Mouse (Mus musculus) left cerebral cortex, postnatal 10 days (tissue): ENCODE measurements around the gene Stim1. TPM values are rescaled to one million over a fixed set of nuclear protein-coding genes. Genes with fewer than 3 reads are reported as not detected.

Experiments
- DNase-seq, 2 experiments: peaks; one replicate each; pipeline ENCODE4 v3.0.0; 2021 to 2022; ENCODE audit warnings: low spot score in 2 of 2, mixed read lengths in 1 of 2; ENCODE audit errors: extremely low spot score in 1 of 2
- intact Hi-C: fragments of 180-260 bp; cut with DNase I; formaldehyde crosslinking; loops from one replicate; pipeline ENCODE4 v1.15.1; 2025
- total RNA-seq, 2 experiments: library from RNA; stranded (reverse); gene quantifications; 2 replicates each; pipeline ENCODE4 v1.2.3; 2021

Stim1 gene
- total RNA-seq, 2 experiments from 2014 or later = 71.5 to 73.3 TPM

- DNase-seq = no peak
- intact Hi-C loops = no loop called here
These were observed 4.9 kb downstream of the Stim1 start for GRCm38 (mm10) chr7:102272422-102272948.

DNA sequence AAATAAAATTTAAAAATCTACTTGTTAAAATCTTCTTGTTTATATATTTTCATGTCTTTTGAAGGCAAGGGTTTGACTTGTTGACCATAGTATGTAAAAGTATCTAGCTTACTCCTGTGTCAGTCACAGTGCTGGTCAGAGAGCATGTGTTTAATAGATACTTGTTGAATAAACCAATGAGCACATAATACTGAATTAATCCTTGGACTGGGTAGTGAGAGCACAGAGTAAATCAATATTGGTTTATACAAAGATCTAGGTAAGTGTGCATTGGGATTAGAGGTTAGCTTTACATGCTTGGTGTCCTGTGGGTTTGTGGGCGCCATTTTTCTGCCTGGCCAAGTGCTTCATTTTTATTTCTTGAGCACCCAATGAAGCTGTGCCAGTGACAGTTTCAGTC lies 13.8 kb downstream of the Stim1 start:
- intact Hi-C loops = no loop called here
- DNase-seq = no peak

- peak in 1 of 2 experiments; percentile 4 for DNase-seq
- intact Hi-C loops = no loop called here
These were observed 14.7 kb downstream of the Stim1 start for GRCm38 (mm10) chr7:102282261-102282660.

- DNase-seq = no peak
- intact Hi-C loops = no loop called here
These were observed 21.9 kb downstream of the Stim1 start for GRCm38 (mm10) chr7:102289466-102289865.

GRCm38 (mm10) chr7:102292228-102292627 lies 24.6 kb downstream of the Stim1 start:
- intact Hi-C loops = no loop called here
- no peak for DNase-seq

DNA sequence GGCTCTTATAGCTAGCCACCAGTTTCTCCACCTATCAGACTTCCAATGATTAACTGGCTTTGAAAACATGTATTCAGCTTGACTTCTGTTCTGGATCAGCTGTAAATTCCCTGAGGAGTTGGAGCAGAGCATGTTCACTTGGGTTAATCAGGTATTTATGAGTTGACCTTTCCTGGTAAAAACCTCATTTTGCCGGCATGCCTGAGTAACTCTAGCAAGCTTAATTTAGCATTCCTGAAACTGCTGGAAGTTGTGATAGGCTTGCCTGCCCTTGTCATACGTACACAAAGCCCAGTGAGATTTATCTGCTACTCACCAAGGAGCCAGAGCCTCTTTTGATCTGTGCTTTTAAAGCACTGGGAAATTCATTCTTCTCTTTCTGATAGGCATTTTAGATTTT lies 25.6 kb downstream of the Stim1 start:
- intact Hi-C loops = no loop called here
- DNase-seq = no peak

DNA sequence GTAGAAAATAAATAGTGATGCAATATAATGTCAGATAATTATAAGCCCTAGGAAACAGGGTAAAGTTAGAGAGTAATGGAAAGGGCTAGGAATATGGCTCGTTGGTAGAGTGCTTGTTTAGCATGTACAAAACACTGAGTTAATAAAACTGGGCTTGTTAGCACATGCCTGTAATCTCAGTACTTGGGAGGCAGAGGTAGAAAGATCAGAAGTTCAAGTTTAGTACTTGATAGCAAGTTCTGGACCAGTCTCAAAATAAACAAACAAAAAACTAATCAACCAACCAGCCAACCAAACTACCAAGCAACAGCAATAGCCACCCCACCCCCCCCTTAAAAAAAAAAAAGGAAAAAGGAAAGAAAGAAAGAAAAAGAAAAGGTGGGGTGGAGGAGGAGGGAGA lies 33.2 kb downstream of the Stim1 start:
- intact Hi-C loops = no loop called here
- DNase-seq = no peak

DNA sequence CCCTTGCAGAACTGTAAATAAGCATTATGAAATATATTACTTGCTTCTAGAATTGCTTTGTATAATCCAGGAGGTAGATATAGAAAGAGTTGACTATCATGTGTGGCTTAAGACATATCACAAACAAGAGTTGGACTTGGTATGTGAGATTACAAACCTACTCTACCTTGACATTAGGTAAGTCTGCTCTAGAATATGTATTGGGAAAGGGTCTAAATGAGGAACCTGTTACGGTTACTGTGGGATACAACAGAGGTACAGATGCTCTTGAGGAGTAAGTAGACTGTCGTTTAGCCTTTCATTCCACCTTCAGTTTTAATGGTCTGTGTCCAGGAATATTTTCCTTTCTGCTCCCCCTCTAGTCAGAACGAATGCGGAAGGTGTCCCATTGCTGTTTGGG lies 34.9 kb downstream of the Stim1 start:
- DNase-seq = no peak
- intact Hi-C loops = no loop called here

DNA sequence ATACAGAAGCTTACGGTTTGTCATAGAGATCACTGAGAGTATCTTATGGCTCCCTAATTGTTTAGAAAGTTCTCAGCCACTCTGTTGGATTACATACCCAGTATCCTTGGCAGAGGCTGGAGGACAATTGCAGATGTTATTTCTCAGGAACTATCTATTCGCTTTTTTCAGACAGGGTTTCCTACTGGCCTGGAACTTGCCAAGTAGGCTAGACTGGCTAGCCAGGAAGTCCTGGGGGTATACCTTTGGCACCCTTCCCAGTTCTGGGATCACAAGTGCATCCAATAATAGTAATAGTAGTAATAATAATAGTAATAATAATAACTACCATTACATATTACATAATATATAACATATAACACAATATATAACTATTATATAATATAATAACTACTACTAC lies 38.0 kb downstream of the Stim1 start:
- intact Hi-C loops = no loop called here
- no peak for DNase-seq

GRCm38 (mm10) chr7:102310266-102310665 lies 42.7 kb downstream of the Stim1 start:
- intact Hi-C loops = no loop called here
- no peak for DNase-seq

DNA sequence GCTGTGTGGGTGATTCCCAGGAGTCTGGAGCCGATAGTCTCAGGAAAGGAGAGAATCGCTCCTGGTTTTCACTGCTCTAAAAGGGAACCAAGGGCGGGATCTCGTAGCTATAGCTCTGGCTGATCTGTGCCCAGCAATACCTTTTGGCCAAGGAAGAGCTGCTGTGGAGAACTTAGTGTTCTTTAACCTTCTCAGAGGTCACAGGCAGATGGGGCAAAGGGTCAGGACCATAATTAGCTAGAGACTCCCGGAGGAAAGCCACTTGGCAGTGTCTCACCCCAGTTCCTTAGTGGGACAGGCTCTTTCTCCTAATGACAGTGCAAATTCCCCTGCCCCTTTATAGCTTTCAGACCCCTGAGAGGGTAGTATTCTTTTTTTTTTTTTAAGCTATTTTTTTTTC lies 43.2 kb downstream of the Stim1 start:
- DNase-seq = no peak
- intact Hi-C loops = no loop called here

GRCm38 (mm10) chr7:102312840-102313534 lies 45.4 kb downstream of the Stim1 start:
- DNase-seq = no peak
- intact Hi-C loops = no loop called here

- DNase-seq = no peak
- intact Hi-C loops = no loop called here
These were observed 45.9 kb downstream of the Stim1 start for GRCm38 (mm10) chr7:102313535-102313863.

- intact Hi-C loops = no loop called here
- no peak for DNase-seq
These were observed 46.5 kb downstream of the Stim1 start for GRCm38 (mm10) chr7:102314107-102314506.

GRCm38 (mm10) chr7:102314908-102315307 lies 47.3 kb downstream of the Stim1 start:
- intact Hi-C loops = no loop called here
- no peak for DNase-seq

DNA sequence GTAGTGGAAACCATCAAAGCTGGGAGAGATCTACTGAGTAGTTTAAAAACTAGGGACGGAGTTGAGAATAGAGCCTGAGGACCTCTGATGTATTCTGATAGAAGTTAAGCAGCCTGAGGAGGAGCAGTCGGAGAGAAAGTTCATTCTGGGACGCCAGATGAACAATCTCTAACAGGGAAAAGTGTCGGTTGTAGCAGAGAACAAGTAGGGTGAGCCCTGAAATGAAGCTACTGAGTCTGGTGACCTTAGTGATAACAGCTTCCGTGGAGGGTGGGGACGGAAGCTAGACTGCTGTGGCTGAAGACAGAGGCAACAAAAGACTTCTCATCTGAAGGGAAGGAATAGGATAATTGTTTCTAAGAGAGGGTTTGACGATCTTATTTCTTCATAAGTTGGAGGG lies 47.8 kb downstream of the Stim1 start:
- DNase-seq = no peak
- intact Hi-C loops = no loop called here

- no peak for DNase-seq
- intact Hi-C loops = no loop called here
These were observed 50.1 kb downstream of the Stim1 start for GRCm38 (mm10) chr7:102317583-102318168.

DNA sequence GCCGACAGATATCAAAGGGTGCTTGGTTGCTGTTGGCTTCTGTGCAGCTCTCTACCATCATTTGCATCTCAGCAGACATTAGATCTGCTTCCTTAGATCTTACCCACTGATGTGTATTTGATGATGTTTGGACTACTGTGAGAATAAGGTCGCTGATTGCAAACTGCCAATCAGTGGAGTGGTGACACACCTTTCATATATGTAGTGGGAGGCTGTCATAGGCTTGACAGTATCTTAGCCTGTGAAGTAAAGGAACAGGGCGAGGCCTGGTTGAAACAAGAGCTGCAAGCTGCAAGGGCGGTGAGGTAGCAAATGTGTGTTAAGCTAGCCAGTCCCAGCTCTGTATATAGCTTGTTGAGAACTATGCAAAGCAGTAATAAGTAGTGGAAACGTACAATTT lies 54.5 kb downstream of the Stim1 start:
- intact Hi-C loops = no loop called here
- DNase-seq = no peak

- no peak for DNase-seq
- intact Hi-C loops = no loop called here
These were observed 58.7 kb downstream of the Stim1 start for GRCm38 (mm10) chr7:102326323-102326722.

GRCm38 (mm10) chr7:102330270-102330669 lies 62.7 kb downstream of the Stim1 start:
- intact Hi-C loops = no loop called here
- DNase-seq = no peak

GRCm38 (mm10) chr7:102331476-102331875 lies 63.9 kb downstream of the Stim1 start:
- intact Hi-C loops = no loop called here
- DNase-seq = no peak
